Mouse (Mus musculus): ENCODE results near the gene Snta1. TPM values are rescaled to one million over a fixed set of nuclear protein-coding genes. Genes with fewer than 3 reads are reported as not detected.
A peak's percentile ranks its signal among the peaks of the same experiment; 100 is the strongest.

Gene Snta1
- polyA plus RNA-seq, 1 experiment from 2014 or later, result 6.7 TPM

GRCm38 (mm10) chr2:154419631-154420515 lies 12.0 kb upstream of the Snta1 start:
- ATAC-seq (ENCODE audit: low FRiP score, low TSS enrichment), result no peak
- TF ChIP-seq EP300 (optimal IDR thresholded peaks at IDR 0.05), result no peak
- TF ChIP-seq CTCF (IDR thresholded peaks at IDR 0.05; ENCODE audit: low read depth), result no peak
- Histone ChIP-seq H3K9ac (ENCODE audit: low read length) (no peak overlapping the region), H3K9me3 (ENCODE audit: control insufficient read depth, low read length) (no peaks in the 10 kb centered on the region), H3K4me2 (replicated peaks; ENCODE audit: low read depth) (no peak overlapping the region), H3K27ac (replicated peaks) (no peak overlapping the region), H3K36me3 (ENCODE audit: control insufficient read depth, insufficient read depth, low read length) (no peaks in the 10 kb centered on the region), H3K4me3 (ENCODE audit: low read depth, low read length) (no peak overlapping the region), H3K27me3 (ENCODE audit: control insufficient read depth, insufficient read depth, low read length) (no peaks in the 10 kb centered on the region), H3K4me1 (replicated peaks; ENCODE audit: control insufficient read depth, insufficient read depth) (no peaks in the 10 kb centered on the region)
- no peak for DNase-seq (ENCODE audit: low spot score)
- 79% methylated on average over 9 of the region's 9 CpGs for WGBS

GRCm38 (mm10) chr2:154418001-154418400 lies 10.1 kb upstream of the Snta1 start:
- H3K4me3 ChIP-seq (ENCODE audit: low read depth, low read length), result no peak overlapping the region
- H3K9ac ChIP-seq (ENCODE audit: low read length), result no peak overlapping the region
- WGBS, result 82% methylated on average over 7 of the region's 7 CpGs

DNA sequence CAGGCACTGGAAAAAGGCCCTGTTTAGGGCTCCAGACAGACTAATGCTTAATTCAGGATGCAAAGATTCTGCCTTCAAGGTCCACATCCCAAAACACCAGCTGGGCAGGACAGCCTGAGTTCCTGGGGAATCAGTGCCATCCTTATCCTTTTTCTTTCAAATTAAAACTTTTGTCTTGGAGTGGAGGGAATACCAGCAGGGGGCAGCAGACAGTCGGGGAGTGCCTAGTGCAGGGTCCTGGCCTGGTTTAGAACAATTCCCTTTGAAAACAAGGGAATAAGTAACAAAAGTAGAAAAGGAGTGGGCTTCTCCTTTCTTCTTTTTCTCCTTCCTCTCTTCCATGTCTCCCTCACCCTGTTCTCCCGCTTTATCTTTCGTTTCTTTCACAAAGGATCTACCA lies 9.2 kb upstream of the Snta1 start:
- TF ChIP-seq CTCF (IDR thresholded peaks at IDR 0.05; ENCODE audit: low read depth) (peak; percentile 95), EP300 (optimal IDR thresholded peaks at IDR 0.05) (no peak)
- Histone ChIP-seq H3K9ac (ENCODE audit: low read length) (no peak overlapping the region), H3K4me1 (replicated peaks; ENCODE audit: control insufficient read depth, insufficient read depth) (no peaks in the 10 kb centered on the region), H3K4me2 (replicated peaks; ENCODE audit: low read depth) (no peak overlapping the region), H3K27ac (replicated peaks) (no peak overlapping the region), H3K27me3 (ENCODE audit: control insufficient read depth, insufficient read depth, low read length) (no peaks in the 10 kb centered on the region), H3K36me3 (ENCODE audit: control insufficient read depth, insufficient read depth, low read length) (no peaks in the 10 kb centered on the region), H3K4me3 (ENCODE audit: low read depth, low read length) (no peak overlapping the region), H3K9me3 (ENCODE audit: control insufficient read depth, low read length) (no peaks in the 10 kb centered on the region)
- DNase-seq (ENCODE audit: low spot score), result peak; percentile 80
- 11% methylated on average over 3 of the region's 3 CpGs for WGBS
- ATAC-seq (ENCODE audit: low FRiP score, low TSS enrichment), result no peak

More at GRCm38 (mm10) chr2:154418001-154418400, 10.1 kb upstream of the Snta1 start:
- TF ChIP-seq EP300 (optimal IDR thresholded peaks at IDR 0.05) (no peak), CTCF (IDR thresholded peaks at IDR 0.05; ENCODE audit: low read depth) (no peak)
- DNase-seq (ENCODE audit: low spot score), result no peak
- no peak for ATAC-seq (ENCODE audit: low FRiP score, low TSS enrichment)
- Histone ChIP-seq H3K4me2 (replicated peaks; ENCODE audit: low read depth) (no peak overlapping the region), H3K27ac (replicated peaks) (no peak overlapping the region), H3K36me3 (ENCODE audit: control insufficient read depth, insufficient read depth, low read length) (no peaks in the 10 kb centered on the region), H3K9me3 (ENCODE audit: control insufficient read depth, low read length) (no peaks in the 10 kb centered on the region), H3K4me1 (replicated peaks; ENCODE audit: control insufficient read depth, insufficient read depth) (no peaks in the 10 kb centered on the region), H3K27me3 (ENCODE audit: control insufficient read depth, insufficient read depth, low read length) (no peaks in the 10 kb centered on the region)

DNA sequence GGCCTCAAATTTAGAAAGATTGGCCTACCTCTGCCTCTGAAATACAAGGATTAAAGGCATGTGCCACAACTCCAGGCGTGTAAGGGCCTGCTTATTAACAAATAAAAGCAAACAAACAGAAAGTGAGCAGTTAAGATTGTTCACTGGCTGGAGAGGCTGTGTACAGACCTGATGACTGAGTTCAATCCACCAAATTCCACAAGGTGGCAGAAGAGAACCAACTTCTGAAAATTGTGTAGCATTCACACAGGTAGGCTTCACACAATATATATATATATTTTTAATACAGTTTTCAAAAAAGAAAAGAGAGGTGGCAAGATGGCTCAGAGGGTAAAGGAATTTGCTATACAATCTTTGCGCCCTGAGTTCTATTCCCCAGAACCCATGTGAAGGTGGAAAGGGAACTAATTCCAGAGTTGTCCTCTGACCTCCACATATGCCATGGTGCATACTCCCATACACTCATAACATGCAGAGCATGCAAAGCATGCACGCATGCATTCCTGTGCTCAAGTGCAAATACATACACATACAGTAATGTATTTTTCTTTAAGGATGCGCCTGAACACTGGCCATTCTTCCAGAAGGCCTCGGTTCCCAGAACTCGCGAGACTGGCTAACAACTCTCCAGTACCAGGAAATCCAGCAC lies 4.2 kb upstream of the Snta1 start:
- H3K9me3 ChIP-seq (ENCODE audit: control insufficient read depth, low read length), result no peaks in the 10 kb centered on the region
- H3K4me1 ChIP-seq (replicated peaks; ENCODE audit: control insufficient read depth, insufficient read depth), result no peaks in the 10 kb centered on the region
- H3K27me3 ChIP-seq (ENCODE audit: control insufficient read depth, insufficient read depth, low read length), result no peaks in the 10 kb centered on the region
- no peak overlapping the region for H3K4me2 ChIP-seq (replicated peaks; ENCODE audit: low read depth)
- peak; percentile 78 for TF ChIP-seq CTCF (IDR thresholded peaks at IDR 0.05; ENCODE audit: low read depth)
- TF ChIP-seq EP300 (optimal IDR thresholded peaks at IDR 0.05), result no peak
- 68% methylated on average over 7 of the region's 7 CpGs for WGBS
- no peak overlapping the region for H3K4me3 ChIP-seq (ENCODE audit: low read depth, low read length)
- no peak overlapping the region for H3K9ac ChIP-seq (ENCODE audit: low read length)
- no peaks in the 10 kb centered on the region for H3K36me3 ChIP-seq (ENCODE audit: control insufficient read depth, insufficient read depth, low read length)
- DNase-seq (ENCODE audit: low spot score), result peak; percentile 40
- ATAC-seq (ENCODE audit: low FRiP score, low TSS enrichment), result no peak
- no peak overlapping the region for H3K27ac ChIP-seq (replicated peaks)

DNA sequence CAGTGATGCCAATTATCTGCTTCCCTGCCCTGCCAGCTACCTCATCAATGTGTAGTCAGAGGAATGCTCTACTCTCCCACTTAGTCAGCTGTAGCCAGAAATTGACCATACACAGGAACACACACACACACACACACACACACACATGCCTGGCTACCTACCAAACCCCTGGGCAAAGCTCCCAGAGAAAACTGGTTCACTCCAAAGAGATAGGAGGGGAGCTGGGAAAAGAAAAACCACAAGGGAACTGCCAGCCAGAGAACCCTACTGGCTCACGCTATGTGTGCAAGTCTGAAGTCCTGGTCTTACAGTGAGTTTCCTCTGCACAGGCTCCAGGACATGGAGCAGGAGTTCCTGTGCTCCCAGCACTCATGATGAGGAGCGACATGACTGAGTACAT lies 2.5 kb upstream of the Snta1 start:
- peak; percentile 48 for ATAC-seq (ENCODE audit: low FRiP score, low TSS enrichment)
- Histone ChIP-seq H3K27me3 (ENCODE audit: control insufficient read depth, insufficient read depth, low read length) (no peaks in the 10 kb centered on the region), H3K9me3 (ENCODE audit: control insufficient read depth, low read length) (no peaks in the 10 kb centered on the region), H3K36me3 (ENCODE audit: control insufficient read depth, insufficient read depth, low read length) (no peaks in the 10 kb centered on the region), H3K4me3 (ENCODE audit: low read depth, low read length) (no peak overlapping the region), H3K27ac (replicated peaks) (no peak overlapping the region), H3K9ac (ENCODE audit: low read length) (no peak overlapping the region), H3K4me1 (replicated peaks; ENCODE audit: control insufficient read depth, insufficient read depth) (no peaks in the 10 kb centered on the region), H3K4me2 (replicated peaks; ENCODE audit: low read depth) (no peak overlapping the region)
- WGBS, result 45% methylated on average over 2 of the region's 2 CpGs
- DNase-seq (ENCODE audit: low spot score), result peak; percentile 67
- peak; percentile 28 for TF ChIP-seq CTCF (IDR thresholded peaks at IDR 0.05; ENCODE audit: low read depth)
- no peak for TF ChIP-seq EP300 (optimal IDR thresholded peaks at IDR 0.05)
